Mouse (Mus musculus): ENCODE measurements around the gene Fsip1. TPM values are rescaled to one million over a fixed set of nuclear protein-coding genes. Genes with fewer than 3 reads are reported as not detected.

Fsip1 gene
- total and polyA plus RNA-seq, 3 experiments = 0.17 to 0.49 (median 0.47) TPM

DNA sequence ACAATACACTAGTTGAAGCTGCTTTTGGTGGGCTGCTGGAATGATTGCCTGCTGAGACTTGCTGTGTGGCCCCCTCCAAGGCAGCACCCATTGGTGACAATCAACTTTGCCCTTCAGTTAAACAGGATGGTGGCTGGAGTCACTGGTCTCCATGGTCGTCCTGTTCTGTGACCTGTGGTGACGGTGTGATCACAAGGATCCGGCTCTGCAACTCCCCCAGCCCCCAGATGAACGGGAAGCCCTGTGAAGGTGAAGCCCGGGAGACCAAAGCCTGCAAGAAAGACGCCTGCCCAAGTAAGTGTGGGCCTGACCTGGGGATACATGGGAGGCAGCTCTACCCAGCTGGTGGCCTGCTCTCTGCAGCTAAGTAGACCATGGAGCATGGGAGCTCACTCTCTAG is 138.7 kb downstream of the Fsip1 start:
- H3K9me3 ChIP-seq (replicated peaks; ENCODE audit: low read length) = peaks cover 5% of the 10 kb centered on the region
- dilution Hi-C loops (cut with MboI; ENCODE audit: extremely low pct_ligation_motif_present, extremely low pct_unique_long_range_greater_than_20kb, low sequenced_read_pairs) = no loop called here
- H3K9ac ChIP-seq (ENCODE audit: insufficient read depth, low read depth) = no peak overlapping the region
- no peak overlapping the region for H3K27ac ChIP-seq (ENCODE audit: insufficient read depth, low read depth)
- no peak for DNase-seq (ENCODE audit: extremely low read depth)
- no peak overlapping the region for H3K4me2 ChIP-seq (ENCODE audit: insufficient read depth, low read depth, poor library complexity, severe bottlenecking)
- no peaks in the 10 kb centered on the region for H3K79me2 ChIP-seq (replicated peaks; ENCODE audit: control insufficient read depth, extremely low read depth, insufficient read depth, poor library complexity, severe bottlenecking)
- no peak overlapping the region for H3K4me3 ChIP-seq (replicated peaks in 1 of 3; ENCODE audit: low read depth in 2 of 3, low read length in 2 of 3, poor library complexity in 1 of 3)
- in situ Hi-C loops (cut with MboI; ENCODE audit: low pct_ligation_motif_present, low pct_unique_long_range_greater_than_20kb, low sequenced_read_pairs) = loop anchor here (25.0 kb wide), 1 partner anchor 581 kb away; no protein-coding TSS in a partner anchor
- H3K36me3 ChIP-seq (replicated peaks in 1 of 2; ENCODE audit: control insufficient read depth in 1 of 2, insufficient read depth in 1 of 2, low read length in 1 of 2) = no peaks in the 10 kb centered on the region
- no peaks in the 10 kb centered on the region for H3K27me3 ChIP-seq (replicated peaks)
- TF ChIP-seq NRF1 (IDR thresholded peaks at IDR 0.05; ENCODE audit: low read depth, low read length) (no peak), POLR2A (IDR thresholded peaks at IDR 0.05; ENCODE audit: low read depth, low read length) (no peak), MXI1 (IDR thresholded peaks at IDR 0.05; ENCODE audit: low read depth, low read length) (no peak), ZKSCAN1 (IDR thresholded peaks at IDR 0.05; ENCODE audit: borderline replicate concordance, low read depth, low read length) (no peak), SIN3A (IDR thresholded peaks at IDR 0.05; ENCODE audit: low read length) (no peak), RCOR1 (conservative IDR thresholded peaks at IDR 0.05; ENCODE audit: low read depth, low read length) (no peak), E2F4 (IDR thresholded peaks at IDR 0.05; ENCODE audit: insufficient replicate concordance, low read depth, low read length) (no peak)
- H3K4me1 ChIP-seq (ENCODE audit: control insufficient read depth in 1 of 2, insufficient read depth in 2 of 2) = no peaks in the 10 kb centered on the region

DNA sequence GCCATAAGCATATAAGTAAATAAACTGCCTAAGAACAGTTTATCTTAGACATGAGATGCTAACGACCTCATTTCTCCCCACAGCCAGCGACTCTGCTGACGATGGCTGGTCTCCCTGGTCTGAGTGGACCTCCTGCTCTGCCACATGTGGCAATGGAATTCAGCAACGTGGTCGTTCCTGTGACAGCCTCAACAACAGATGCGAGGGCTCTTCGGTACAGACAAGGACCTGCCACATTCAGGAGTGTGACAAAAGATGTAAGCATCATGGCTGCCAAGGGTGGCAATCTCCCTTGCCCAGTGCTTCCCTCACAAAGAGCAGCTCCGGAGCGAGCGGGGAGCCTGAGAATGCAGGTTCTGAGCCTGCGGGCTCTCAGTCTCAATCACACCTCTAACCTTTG is 139.4 kb downstream of the Fsip1 start:
- Histone ChIP-seq H3K4me1 (ENCODE audit: control insufficient read depth in 1 of 2, insufficient read depth in 2 of 2) (no peaks in the 10 kb centered on the region), H3K9me3 (replicated peaks; ENCODE audit: low read length) (peaks cover 5% of the 10 kb centered on the region), H3K79me2 (replicated peaks; ENCODE audit: control insufficient read depth, extremely low read depth, insufficient read depth, poor library complexity, severe bottlenecking) (no peaks in the 10 kb centered on the region), H3K36me3 (replicated peaks in 1 of 2; ENCODE audit: control insufficient read depth in 1 of 2, insufficient read depth in 1 of 2, low read length in 1 of 2) (no peaks in the 10 kb centered on the region), H3K4me3 (replicated peaks in 1 of 3; ENCODE audit: low read depth in 2 of 3, low read length in 2 of 3, poor library complexity in 1 of 3) (no peak overlapping the region), H3K9ac (ENCODE audit: insufficient read depth, low read depth) (no peak overlapping the region), H3K4me2 (ENCODE audit: insufficient read depth, low read depth, poor library complexity, severe bottlenecking) (no peak overlapping the region), H3K27ac (ENCODE audit: insufficient read depth, low read depth) (no peak overlapping the region), H3K27me3 (replicated peaks) (no peaks in the 10 kb centered on the region)
- in situ Hi-C loops (cut with MboI; ENCODE audit: low pct_ligation_motif_present, low pct_unique_long_range_greater_than_20kb, low sequenced_read_pairs) (loop anchor here (25.0 kb wide), 1 partner anchor 580 kb away; no protein-coding TSS in a partner anchor), dilution Hi-C loops (cut with MboI; ENCODE audit: extremely low pct_ligation_motif_present, extremely low pct_unique_long_range_greater_than_20kb, low sequenced_read_pairs) (no loop called here)
- no peak for DNase-seq (ENCODE audit: extremely low read depth)
- TF ChIP-seq ETS1 (conservative IDR thresholded peaks at IDR 0.05; ENCODE audit: low read depth, low read length) (no peak), ZC3H11A (IDR thresholded peaks at IDR 0.05; ENCODE audit: low read depth, low read length) (no peak), MEF2A (IDR thresholded peaks at IDR 0.05; ENCODE audit: borderline replicate concordance, low read depth, low read length) (no peak), MAFK (IDR thresholded peaks at IDR 0.05; ENCODE audit: insufficient replicate concordance, low read length) (no peak), JUN (IDR thresholded peaks at IDR 0.05; ENCODE audit: insufficient read depth, low read depth, low read length) (no peak), USF1 (IDR thresholded peaks at IDR 0.05; ENCODE audit: low read depth, low read length) (no peak), EP300 (IDR thresholded peaks at IDR 0.05; ENCODE audit: low read length) (no peak), NRF1 (IDR thresholded peaks at IDR 0.05; ENCODE audit: low read depth, low read length) (no peak), MAX (IDR thresholded peaks at IDR 0.05; ENCODE audit: low read length) (no peak), CTCF (conservative IDR thresholded peaks at IDR 0.05 in 1 of 2, IDR thresholded peaks at IDR 0.05 in 1 of 2; ENCODE audit: low read depth in 2 of 2, low read length in 2 of 2) (no peak), GABPA (IDR thresholded peaks at IDR 0.05; ENCODE audit: insufficient replicate concordance, low read depth, low read length) (no peak)

All from CH12.LX (cell line).